Mouse (Mus musculus) frontal cortex, postnatal 25 days (tissue): ENCODE measurements around the gene Acox2.

ENCODE experiments used
- DNase-seq, 2 experiments: peaks; one replicate each; pipeline ENCODE4 v3.0.0; 2022; ENCODE audit warnings: low spot score in 2 of 2

Gene Acox2

GRCm38 (mm10) chr14:8249206-8249605 is 9.9 kb downstream of the Acox2 start:
- DNase-seq = no peak

- DNase-seq = no peak
These were observed 12.3 kb downstream of the Acox2 start for GRCm38 (mm10) chr14:8246878-8247277.

DNA sequence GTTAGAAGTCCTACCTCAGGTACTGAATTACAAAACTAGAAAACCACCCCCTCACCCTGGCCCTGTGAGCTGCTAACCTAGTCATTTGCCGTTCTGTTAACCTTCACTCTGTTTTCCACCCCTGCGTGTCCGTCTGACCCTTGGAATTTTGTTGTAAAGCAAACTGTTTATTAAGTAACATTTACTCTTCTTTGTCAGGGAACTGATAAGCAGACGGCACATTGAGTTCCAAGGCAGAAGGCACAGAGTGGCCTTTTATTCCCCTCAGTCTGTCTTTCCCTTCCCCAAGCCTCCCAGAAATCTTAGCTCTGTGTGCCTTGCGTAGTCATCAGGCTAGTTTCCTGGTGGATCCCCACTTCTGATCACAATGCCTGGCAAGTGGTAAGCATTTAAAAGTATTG is 14.9 kb downstream of the Acox2 start:
- DNase-seq = no peak

- no peak for DNase-seq
These were observed 15.8 kb downstream of the Acox2 start for GRCm38 (mm10) chr14:8243136-8243888.

DNA sequence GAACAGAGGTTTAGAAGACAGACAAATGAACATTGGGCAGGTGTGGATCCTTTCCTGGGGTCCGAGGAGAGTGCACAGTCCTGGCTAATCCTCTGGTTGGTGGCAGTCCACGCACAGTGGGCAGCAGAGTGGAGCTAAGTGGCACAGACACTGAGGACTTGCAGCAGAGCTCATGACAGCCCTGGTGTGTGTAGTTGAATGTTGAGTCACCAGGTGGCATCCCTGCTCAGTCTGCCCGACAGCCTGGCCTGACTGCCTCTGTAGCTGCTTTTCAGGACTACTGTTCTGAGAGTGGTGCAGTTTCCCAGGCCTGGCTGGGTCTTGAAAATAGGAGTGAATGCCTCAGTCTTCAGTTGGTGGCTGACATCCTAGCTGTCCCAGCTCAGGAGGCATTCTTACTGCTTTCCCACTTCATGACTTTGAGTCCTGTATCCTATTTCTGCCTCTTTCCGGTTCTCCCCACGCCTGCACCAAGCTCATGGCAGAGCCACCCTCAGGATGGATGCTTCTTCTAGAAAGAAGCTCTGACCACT is 16.7 kb downstream of the Acox2 start:
- peak; percentile 29 to 39 for DNase-seq

- DNase-seq = no peak
These were observed 17.3 kb downstream of the Acox2 start for GRCm38 (mm10) chr14:8241816-8242215.

DNA sequence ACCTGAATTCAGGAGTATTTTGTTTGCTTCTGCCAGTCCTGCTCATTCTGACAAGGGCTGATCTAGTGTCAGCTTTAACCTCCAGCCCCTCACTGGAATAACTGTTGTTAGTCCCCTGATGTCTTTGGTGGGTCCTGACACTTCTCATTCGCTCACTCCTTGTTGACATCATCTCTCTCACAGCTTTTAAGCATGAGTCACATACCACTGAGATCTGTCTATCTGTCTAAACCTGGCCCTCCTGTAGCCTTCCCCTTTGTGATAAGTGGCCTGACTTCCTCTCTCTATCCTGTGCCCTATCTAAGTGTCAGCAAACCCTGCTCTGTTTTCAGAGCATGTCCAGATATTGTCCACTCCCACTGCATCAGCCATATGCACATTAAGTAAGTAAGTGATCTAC is 25.9 kb downstream of the Acox2 start:
- no peak for DNase-seq

DNA sequence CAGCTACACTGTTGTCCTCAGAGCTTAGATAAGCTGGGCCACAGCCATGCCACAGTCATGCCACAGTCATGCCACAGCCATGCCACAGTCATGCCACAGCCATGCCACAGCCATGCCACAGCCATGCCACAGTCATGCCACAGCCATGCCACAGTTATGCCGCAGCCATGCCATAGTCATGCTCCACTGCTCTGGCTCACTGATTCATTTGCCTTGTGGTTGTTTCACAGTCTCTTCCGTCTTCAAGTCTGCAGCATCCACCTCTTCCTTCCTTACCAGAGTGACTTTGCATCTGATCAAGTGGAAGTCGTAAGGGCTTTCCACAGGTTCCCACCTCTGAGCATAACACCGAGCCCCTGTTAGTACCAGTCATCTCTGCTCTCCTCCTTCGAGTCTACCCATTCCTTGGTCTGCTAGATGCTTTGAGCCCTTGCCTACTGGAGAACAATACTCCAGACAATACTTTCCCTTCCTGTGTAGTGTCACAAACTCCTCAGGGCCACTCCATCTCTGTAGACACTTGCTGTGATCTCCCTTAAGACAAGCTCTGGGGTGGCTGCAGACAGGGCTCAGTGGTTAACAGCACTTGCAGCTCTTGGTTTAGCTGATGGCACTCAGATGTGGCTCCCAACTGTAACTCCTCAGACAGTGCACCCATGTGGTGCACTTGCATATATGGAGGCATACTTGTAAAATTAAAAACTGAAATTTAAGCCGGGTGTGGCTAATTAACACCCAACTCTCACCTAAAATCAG is 26.8 kb downstream of the Acox2 start:
- DNase-seq = no peak

DNA sequence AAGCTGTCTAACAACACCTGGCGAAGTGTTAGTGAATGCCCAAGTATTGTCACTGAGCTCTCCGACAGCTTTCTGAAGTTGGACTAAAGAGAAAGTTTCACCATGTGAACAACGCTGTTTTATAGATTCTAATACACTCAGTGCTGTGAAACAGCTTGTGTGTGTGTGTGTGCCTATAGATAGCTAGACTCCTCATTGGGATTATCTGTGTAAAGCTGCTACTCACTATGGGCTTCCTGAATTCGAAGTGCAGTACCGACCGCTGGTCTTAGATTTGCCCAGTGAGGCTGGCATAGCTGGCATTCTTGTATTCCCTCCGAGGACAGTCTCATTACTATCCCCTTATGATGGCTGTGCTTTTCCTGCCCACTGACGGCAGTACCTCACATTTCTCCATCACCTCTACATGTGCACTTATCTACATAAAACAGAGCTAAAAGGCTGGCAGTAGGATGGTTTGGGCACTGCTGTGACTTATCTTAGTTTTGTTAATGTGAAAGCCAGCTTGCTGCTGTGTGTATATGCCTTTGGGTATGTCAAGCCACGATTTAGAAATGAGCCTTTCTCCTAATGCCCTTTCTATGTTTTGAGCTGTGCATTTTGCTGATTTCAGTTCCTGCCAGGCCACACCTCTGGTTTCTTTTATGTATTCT is 29.7 kb downstream of the Acox2 start:
- no peak for DNase-seq

- no peak for DNase-seq
These were observed 34.3 kb downstream of the Acox2 start for GRCm38 (mm10) chr14:8224805-8225204.

GRCm38 (mm10) chr14:8223506-8224293 is 35.5 kb downstream of the Acox2 start:
- no peak for DNase-seq

GRCm38 (mm10) chr14:8222561-8222960 is 36.6 kb downstream of the Acox2 start:
- DNase-seq = no peak

DNA sequence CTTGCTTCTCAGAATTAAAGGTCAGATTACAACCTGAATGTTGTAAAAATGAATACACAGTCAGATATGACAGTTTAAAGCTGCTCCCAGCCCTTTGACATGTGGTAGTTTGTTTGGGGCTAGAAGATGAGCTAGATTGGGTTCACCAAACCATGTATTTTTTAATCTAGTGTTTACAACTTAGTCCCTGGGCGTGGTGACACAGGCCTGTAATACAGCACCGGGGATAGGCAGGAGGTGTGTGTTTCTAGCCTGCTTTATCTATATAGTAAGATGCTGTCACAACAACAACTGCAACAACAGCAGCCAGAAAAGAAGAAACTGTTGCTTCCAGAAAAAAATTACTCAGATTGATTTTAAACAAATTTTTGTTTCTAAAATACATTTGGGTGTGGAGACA is 38.2 kb downstream of the Acox2 start:
- DNase-seq = no peak

DNA sequence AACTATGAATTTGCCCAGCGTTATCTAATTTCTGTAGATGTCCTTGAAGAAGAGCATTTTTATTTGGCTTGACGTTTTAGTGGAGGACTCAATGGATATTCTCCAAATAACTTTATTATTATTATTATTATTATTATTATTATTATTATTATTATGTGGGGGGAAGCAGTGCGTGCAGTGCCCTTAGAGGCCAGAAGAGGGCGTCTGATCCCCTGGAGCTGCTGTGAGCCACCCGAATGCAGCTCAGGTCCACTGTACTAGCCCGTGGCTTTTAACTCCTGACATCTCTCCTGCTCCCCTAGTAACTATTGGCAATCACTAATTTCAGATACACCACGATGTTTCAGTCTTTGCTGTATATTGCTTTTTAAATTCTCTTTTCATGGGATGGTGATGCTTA is 38.8 kb downstream of the Acox2 start:
- no peak for DNase-seq

- DNase-seq = no peak
These were observed 39.3 kb downstream of the Acox2 start for GRCm38 (mm10) chr14:8219876-8220275.

DNA sequence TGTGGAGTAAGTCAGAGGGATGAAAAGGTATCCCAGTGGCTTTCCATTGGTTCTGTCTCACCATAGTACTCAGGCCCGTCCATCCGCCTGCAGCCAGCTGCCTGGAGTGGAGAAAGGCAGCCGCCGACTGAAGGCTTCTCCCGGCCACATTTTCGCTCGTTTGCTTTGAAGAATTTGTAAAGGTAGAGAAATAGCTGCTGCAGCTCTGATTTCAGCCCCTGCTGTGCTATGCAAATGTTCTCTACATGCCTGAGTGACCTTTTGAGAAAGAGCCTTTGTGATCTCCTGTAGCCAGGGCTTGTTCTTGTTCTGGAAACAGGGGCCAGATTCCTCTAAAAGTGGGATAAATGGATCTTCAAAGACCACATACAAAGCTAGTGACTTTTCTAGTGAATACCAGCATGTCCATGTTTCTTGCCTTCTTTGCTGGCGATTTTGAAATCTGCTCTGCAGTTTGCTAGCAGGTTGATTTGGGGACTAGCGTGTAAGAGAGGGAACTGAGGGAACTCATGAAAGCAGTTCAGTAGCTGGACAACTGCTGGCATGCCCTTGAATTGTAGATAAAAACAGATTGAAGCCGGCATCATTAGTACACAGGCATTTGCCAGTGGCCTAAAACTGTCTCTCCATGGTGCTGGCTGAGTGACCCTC is 40.3 kb downstream of the Acox2 start:
- no peak for DNase-seq

GRCm38 (mm10) chr14:8218238-8218637 is 40.9 kb downstream of the Acox2 start:
- no peak for DNase-seq

GRCm38 (mm10) chr14:8216100-8216499 is 43.1 kb downstream of the Acox2 start:
- DNase-seq = no peak

DNA sequence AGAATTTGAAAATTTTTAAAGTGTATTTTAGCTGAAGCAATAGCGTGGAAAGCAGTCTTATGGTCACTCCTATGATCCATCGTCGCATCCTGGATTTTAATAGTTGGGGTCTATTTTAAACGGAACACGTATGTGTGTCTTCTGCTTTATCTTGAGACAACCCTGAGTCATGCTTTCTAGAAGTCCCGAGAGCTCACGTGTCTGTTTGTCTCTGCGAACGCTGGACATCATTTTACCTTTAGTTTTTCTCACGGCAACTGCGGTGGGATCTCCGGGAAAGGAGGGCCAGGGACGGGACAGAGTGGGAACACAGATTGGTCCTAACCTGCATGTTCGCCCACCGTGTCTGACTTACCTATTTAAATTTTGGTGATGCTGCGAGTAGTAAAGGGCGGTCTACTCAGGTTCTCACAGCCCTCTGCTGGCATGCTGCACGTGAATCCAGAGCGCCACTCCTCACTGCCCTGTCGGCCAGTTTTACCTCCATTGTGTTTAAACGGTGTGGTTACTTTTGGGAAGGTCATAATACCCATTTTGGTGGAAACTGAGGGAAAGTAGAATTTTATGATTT is 43.9 kb downstream of the Acox2 start:
- no peak for DNase-seq

DNA sequence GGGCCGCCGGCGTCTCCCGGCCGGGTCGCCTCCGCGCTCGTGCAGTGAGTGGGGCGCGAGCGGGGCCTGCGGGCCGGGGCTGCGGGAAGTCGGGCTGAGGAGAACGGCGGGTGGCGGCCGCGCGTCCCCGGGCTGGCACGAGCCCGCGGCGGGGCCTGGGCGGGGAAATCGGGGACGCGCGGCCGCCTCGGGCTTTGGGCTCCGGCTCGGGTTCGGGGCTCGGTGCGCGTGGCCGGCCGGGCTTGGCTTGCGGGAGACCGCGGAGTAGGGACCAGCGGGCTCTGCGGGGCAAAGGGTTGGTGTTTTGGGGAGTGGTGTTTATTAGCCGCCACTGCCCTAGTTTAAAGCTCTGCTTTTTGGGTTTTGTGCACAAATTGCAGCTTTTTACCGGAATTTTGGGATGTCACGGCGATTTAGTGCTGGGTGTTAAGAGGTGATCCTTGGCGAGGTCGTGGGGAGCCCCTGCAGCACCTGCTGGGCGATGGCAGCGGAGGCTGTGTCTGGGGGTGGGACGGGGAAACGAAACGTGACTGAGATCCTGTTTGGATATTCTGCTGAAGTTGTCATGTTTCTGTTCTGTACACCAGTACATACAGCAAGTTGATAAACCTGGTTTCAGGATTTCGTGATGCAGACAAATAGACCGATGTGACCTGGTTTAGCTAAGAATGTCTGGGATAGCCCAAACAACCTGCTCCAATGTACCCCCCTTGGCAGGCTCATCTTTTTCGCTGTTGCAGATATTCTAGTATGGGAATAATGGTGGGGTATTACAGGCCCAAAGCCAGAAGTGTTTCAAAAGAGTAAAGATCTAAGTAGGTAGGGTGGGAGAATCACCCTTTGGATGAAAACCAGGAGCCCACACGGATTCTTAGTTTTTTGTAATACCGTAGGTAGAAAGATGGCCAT is 44.6 kb downstream of the Acox2 start:
- DNase-seq = peak; percentile 58 to 66
